Mouse (Mus musculus) bone marrow, adult 2 months (tissue): ENCODE measurements around the gene Strn3. TPM values are rescaled to one million over a fixed set of nuclear protein-coding genes. Genes with fewer than 3 reads are reported as not detected.
A peak's percentile ranks its signal among the peaks of the same experiment; 100 is the strongest.

Experiments used
- H3K27ac ChIP-seq: fragments of 200-500 bp; 2 replicates; pipeline ENCODE4 v1.5.1; 2012; ENCODE audit warnings: low read depth, mild to moderate bottlenecking, control low read depth, inconsistent platforms, low read length; ENCODE audit not compliant: control insufficient read depth, poor library complexity, insufficient read depth
- H3K4me1 ChIP-seq: fragments of 200-500 bp; 2 replicates; pipeline ENCODE4 v1.6.1; 2011; ENCODE audit warnings: low read length; ENCODE audit not compliant: control insufficient read depth, insufficient read depth
- H3K4me3 ChIP-seq: fragments of 200-500 bp; replicated peaks from 2 replicates; pipeline ENCODE3; 2011; ENCODE audit warnings: mild to moderate bottlenecking, low read depth, low read length, control low read depth; ENCODE audit not compliant: control insufficient read depth
- CTCF ChIP-seq: fragments of 200-500 bp; IDR thresholded peaks from 2 replicates; pipeline ENCODE4 v1.5.1; 2011; ENCODE audit warnings: low read length, control low read depth; ENCODE audit not compliant: control insufficient read depth, insufficient read depth
- POLR2A ChIP-seq: fragments of 200-500 bp; IDR thresholded peaks from 2 replicates; pipeline ENCODE4 v1.6.1; 2011; ENCODE audit warnings: low read depth, mild to moderate bottlenecking, control low read depth, low read length, borderline replicate concordance; ENCODE audit not compliant: control insufficient read depth
- WGBS: fragments of 180-500 bp; shearing (Covaris S2); methylation state at CpG from one replicate; pipeline ENCODE4 v1.1.7; 2018; 5-methylcytosine and 5-hydroxymethylcytosine counted together
- polyA plus RNA-seq: library from polyadenylated mRNA; stranded (reverse); fragments of >200 nt; gene quantifications from 2 replicates; pipeline ENCODE4 v1.2.4, GENCODE M21; 2011; ENCODE audit warnings: low replicate concordance; ENCODE audit not compliant: missing spikeins, insufficient read depth, insufficient read length

Gene Strn3
- polyA plus RNA-seq, 1 experiment, result 19.4 TPM

- Histone ChIP-seq H3K4me3 (peak within 1 kb of the TSS; percentile 86), H3K27ac (peak within 1 kb of the TSS; percentile 99), H3K4me1 (peaks cover 3% of the 10 kb centered on the region; the same call in 1 of the 2 replicates)
- TF ChIP-seq CTCF (no peak), POLR2A (peak; percentile 68; the same call in 1 of the 2 replicates)
- under 1% methylated on average over 108 of the region's 108 CpGs for WGBS
Observed at GRCm38 (mm10) chr12:51690893-51691844, 528 bp downstream of the Strn3 start, which contains the start of gene Ap4s1. Gene Ap4s1, plus strand, starts transcription at chr12:51691033.

GRCm38 (mm10) chr12:51688546-51688945 is 3.2 kb downstream of the Strn3 start:
- H3K4me1 ChIP-seq, result peaks cover 2% of the 10 kb centered on the region; the same call in 1 of the 2 replicates
- 90% methylated on average over 2 of the region's 2 CpGs for WGBS
- no peak overlapping the region for H3K27ac ChIP-seq
- no peak overlapping the region for H3K4me3 ChIP-seq
- TF ChIP-seq POLR2A, result no peak
- TF ChIP-seq CTCF, result no peak

- Histone ChIP-seq H3K4me1 (peaks cover 2% of the 10 kb centered on the region; the same call in 1 of the 2 replicates), H3K4me3 (no peak overlapping the region), H3K27ac (no peak overlapping the region)
- TF ChIP-seq CTCF (no peak), POLR2A (no peak)
- WGBS, result 74% methylated on average over 1 of the region's 1 CpGs
Observed at GRCm38 (mm10) chr12:51678844-51679243, 12.9 kb downstream of the Strn3 start.

- H3K4me1 ChIP-seq, result peaks cover 2% of the 10 kb centered on the region; the same call in 1 of the 2 replicates
- TF ChIP-seq CTCF (no peak), POLR2A (no peak)
Observed at GRCm38 (mm10) chr12:51676442-51676841, 15.3 kb downstream of the Strn3 start.

GRCm38 (mm10) chr12:51673270-51673669 is 18.4 kb downstream of the Strn3 start:
- no peak overlapping the region for H3K27ac ChIP-seq
- no peaks in the 10 kb centered on the region for H3K4me1 ChIP-seq
- TF ChIP-seq CTCF (no peak), POLR2A (no peak)
- WGBS, result 68% methylated on average over 4 of the region's 4 CpGs
- no peak overlapping the region for H3K4me3 ChIP-seq

More at GRCm38 (mm10) chr12:51676442-51676841, 15.3 kb downstream of the Strn3 start:
- no peak overlapping the region for H3K27ac ChIP-seq
- WGBS, result 78% methylated on average over 2 of the region's 2 CpGs
- H3K4me3 ChIP-seq, result no peak overlapping the region

- Histone ChIP-seq H3K4me1 (no peaks in the 10 kb centered on the region), H3K27ac (no peak overlapping the region), H3K4me3 (no peak overlapping the region)
- TF ChIP-seq CTCF (no peak), POLR2A (no peak)
- 67% methylated on average over 5 of the region's 5 CpGs for WGBS
Observed at GRCm38 (mm10) chr12:51671231-51671891, 20.3 kb downstream of the Strn3 start.

- Histone ChIP-seq H3K4me1 (no peaks in the 10 kb centered on the region), H3K27ac (no peak overlapping the region), H3K4me3 (no peak overlapping the region)
- whole genome bisulfite sequencing, result 48% methylated on average over 4 of the region's 4 CpGs
- no peak for TF ChIP-seq POLR2A
- no peak for TF ChIP-seq CTCF
Observed at GRCm38 (mm10) chr12:51666708-51667430, 24.8 kb downstream of the Strn3 start.
